Mouse (Mus musculus) retina, embryonic 14.5 days (tissue): ENCODE data around the gene Gnb4.
A peak's percentile ranks its signal among the peaks of the same experiment; 100 is the strongest.

Experiments used
- DNase-seq: peaks from one replicate; pipeline ENCODE4 v3.0.0-alpha.2; 2015; ENCODE audit warnings: low spot score

Gnb4 gene

DNA sequence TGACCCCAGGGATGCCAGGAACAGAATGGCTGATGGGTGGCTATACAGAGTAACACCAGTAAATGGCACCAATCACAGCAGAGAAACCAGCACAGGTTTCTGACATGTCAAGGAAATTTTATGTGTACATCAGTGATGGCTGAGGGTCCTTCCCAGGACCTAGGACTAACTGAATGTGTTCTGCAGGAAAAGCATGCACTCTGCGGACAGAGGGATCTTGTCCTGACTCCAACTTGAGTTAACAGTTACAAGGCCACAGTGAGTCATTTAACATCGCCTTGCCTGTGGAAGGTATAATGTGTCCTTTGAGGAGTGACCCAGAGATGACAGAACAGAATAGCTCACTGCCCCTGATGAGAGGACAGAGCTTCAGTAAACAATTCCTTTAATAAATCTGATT is 1.6 kb downstream of the Gnb4 start:
- DNase-seq: no peak

- DNase-seq: no peak
Observed at GRCm38 (mm10) chr3:32611606-32612170, 4.7 kb downstream of the Gnb4 start.

- DNase-seq: peak; percentile 51
Observed at GRCm38 (mm10) chr3:32610560-32610959, 5.8 kb downstream of the Gnb4 start.

DNA sequence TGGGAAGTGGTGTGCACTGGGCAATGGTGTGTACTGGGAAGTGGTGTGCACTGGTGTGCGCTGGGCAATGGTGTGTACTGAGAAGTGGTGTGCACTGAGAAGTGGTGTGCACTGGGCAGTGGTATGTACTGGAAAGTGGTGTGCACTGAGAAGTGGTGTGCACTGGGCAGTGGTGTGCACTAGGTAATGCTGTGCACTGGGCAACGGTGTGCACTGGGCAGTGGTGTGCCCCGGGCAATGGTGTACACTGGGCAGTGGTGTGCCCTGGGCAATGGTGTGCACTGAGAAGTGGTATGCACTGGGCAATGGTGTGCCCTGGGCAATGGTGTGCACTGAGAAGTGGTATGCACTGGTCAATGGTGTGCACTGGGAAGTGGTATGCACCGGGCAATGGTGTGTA is 7.2 kb downstream of the Gnb4 start:
- no peak for DNase-seq

DNA sequence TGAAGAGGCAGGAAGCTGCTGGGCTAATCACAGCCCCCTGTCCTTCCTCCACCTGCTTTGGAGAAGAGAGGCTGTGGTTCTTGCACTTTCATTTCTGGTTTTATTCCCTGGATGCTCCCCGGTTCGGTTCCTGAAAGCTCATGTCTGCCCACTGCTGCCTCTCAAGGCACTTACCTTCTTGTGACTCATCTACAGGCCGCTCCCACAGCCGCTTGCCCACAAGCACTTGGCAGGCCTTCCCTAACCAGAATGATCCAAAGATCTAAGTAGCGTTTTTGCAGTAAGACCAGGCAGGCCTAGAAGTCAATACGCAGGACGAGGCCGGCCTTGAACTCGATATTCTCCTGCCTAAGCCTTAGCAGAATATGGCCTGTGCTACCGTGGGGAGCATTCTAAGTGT is 15.3 kb downstream of the Gnb4 start:
- no peak for DNase-seq

DNA sequence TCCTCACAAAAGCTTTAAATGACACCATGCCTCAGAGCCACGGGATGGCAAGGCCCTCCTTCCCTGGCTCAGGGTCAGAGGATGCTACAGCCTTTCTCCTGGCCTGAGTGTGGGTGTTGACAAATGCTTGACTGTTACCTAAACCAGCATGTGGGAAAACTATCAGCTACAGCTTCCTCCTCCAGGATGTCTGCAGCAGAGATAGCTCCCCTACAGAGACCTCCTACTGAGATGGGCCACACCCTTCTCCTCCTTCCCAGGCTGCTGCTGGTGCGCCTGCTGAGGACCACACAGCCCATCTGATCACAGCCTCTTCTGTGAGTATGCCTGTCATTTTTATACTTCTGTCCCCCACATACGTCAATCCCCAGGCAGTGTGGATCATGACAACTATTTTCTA is 17.1 kb downstream of the Gnb4 start:
- no peak for DNase-seq

- no peak for DNase-seq
Observed at GRCm38 (mm10) chr3:32595080-32595479, 21.3 kb downstream of the Gnb4 start.

DNA sequence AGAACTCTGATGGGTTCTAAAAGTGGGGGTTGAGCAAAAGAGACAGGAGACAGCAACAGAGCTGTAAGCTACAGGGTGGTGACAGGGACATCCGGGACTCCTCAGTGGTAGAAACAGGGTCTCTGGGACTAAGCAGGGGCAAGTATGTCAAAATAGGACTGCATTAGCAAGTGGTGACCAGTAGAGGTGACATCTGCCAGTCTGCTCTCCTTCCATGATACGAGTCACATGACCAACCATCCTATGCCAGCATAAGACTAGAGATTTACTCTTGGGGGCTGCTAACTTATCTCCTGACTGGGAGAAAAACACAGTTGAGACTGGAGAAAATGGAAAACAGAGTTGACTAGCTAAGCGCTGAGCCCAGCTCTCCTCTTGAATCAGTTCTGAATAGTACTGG is 30.1 kb downstream of the Gnb4 start:
- no peak for DNase-seq

DNA sequence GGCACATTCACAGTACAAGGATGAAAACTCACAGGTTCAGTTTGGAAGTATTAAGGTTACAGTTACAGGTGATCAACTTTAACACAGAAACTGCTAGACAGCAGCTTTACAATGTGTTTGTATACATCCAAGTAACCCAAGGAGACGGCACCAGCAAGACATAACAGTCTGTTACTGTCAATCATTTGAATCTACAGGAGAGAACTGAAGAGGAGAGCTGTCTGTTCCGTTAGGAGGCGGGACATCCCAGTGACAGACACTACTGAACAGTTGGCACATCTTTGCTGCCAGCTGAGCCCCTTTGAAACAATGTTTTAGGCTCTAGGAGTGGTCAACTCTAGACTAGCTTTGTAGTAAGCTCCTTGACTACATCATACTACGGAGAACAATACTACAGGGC is 32.9 kb downstream of the Gnb4 start:
- DNase-seq: no peak

DNA sequence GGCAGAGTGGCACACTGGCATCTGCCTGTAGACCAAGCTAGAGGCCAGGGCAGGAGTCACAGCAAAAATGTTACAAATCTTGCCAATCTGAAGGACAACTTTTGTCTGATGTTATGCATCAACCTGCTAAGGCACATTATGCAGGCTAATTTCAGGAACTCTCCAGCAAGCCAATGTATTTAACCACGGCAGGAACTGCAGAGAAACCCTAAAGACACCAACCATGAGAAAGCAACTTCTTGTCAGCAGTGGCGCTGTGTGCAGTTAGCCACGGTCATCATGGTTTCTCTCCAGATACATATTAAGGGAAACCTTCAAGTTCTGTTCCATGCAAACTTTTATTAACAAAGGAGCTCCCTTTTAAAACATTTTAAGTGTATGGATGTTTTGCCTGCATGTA is 34.5 kb downstream of the Gnb4 start:
- no peak for DNase-seq

GRCm38 (mm10) chr3:32580738-32581137 is 35.6 kb downstream of the Gnb4 start:
- DNase-seq: no peak

- DNase-seq: no peak
Observed at GRCm38 (mm10) chr3:32578772-32579171, 37.6 kb downstream of the Gnb4 start.

DNA sequence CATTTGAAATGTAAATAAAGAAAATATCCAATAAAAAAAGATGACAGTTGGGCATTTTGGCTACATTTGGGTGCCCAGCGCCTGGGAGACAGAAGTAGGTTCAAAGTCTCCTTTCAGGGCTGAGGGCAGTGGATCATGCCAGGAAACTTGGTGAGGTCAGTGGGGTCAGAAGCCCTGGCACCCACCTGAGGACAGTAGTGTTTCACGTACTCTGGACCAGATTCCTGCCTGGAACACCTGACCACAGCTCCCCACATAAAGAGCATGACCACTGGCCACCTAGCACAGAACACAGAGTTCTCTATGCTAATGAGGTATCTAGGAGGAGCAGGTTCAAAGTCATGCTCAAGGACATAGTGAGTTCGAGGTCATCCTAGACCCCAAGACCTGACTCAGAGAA is 41.2 kb downstream of the Gnb4 start:
- DNase-seq: no peak

- DNase-seq: no peak
Observed at GRCm38 (mm10) chr3:32573881-32574280, 42.5 kb downstream of the Gnb4 start.

DNA sequence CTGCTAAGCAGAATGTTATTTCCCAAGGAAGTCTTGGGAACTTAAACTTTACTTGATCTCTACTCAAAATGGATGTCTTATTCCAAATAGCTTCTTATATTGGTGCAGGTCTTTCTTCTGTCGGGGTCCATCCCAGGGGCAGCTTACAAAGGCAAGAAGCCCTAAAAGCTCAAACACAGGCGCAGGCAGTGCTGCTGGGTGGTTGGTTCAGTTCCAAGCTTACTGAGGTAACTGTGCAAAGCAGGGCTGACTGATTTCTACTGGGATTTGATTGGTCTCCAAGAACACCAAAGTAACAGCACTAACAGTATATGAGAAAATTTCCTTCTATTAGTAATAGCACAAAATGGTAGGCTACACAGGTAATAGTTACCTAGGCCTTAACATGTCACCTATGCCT is 43.3 kb downstream of the Gnb4 start:
- no peak for DNase-seq

DNA sequence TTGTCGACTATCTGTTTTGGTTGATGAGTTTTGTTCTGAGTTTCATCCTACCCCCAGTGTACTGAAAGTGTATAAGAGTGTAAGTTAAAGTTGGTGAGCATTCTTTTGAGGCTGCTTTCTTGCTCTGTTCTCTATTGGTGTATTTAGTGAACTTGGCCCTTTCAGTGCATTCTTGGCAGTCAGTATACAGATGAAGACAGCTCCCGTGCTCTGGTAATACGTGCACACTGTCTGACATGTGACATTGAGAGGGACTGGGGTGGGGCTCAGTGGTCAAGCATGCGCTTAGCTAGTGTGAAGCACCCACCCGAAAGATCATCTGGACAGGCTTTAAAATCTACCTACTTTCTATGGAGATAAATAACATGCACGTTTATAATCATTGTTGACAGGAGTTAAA is 53.0 kb downstream of the Gnb4 start:
- DNase-seq: no peak

DNA sequence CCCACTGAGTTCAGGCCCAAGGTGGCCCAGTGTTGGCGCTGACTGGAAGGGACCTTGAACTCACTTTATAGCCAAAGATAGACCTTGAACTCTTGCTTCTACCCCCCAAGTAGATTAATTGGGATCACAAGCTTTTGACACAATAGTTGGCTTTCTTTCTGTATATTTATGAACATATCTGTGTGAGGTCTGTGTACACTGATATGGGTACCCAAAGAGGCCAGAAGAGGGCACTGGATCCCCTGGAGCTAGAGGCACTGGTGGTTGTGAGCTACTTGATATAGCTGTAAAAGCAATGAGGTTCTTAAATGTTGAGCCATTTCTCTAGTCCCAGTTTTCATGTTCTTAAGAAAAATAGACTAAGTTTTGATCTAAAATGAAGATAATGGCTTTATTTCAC is 63.3 kb downstream of the Gnb4 start:
- DNase-seq: peak; percentile 43

- no peak for DNase-seq
Observed at GRCm38 (mm10) chr3:32538091-32538490, 78.3 kb downstream of the Gnb4 start.

DNA sequence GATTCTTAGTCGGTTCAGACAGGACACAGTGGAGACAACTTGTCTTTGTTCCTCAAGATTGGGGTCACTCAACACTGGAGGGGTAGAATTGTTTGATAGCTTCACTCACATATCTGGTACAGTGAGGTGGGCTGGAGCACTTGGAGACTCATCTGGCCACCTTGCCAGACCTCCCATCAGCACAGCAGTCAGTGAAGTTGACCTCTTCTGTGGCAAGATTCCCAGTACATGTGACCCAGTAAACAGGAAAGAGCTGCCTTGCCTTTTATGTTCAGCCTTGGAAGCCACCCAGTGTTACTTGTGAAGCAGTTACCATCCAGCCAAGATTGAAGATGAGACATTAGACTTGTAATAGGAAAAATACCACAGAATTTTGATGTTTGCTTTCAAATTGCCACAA is 78.8 kb downstream of the Gnb4 start:
- no peak for DNase-seq

DNA sequence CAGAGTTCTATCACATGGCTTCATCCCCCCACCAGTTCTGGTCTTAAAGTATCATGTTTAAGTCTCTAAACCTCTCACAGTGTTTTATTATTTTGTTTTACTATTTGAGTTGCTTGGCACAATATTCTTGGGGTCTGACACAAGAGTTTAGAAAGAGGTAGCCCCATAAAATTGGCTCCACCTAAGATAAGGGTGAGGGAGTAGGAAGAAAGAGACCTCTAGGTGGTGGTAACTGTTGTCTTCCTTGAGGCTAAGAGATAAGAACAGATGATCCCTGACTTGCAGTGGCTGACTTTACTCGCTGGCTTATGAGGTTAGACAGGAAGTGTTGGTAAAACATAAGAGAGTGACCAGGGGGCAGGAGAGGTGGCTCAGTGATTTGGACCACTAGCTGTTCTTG is 80.7 kb downstream of the Gnb4 start:
- DNase-seq: no peak
